Mouse (Mus musculus) hindbrain, embryonic 10.5 days (tissue): ENCODE results near the gene Lrrc32. TPM values are rescaled to one million over a fixed set of nuclear protein-coding genes. Genes with fewer than 3 reads are reported as not detected.

Experiments used
- DNase-seq: peaks from one replicate; pipeline ENCODE4 v3.0.0-alpha.2; 2017; ENCODE audit warnings: low spot score
- H3K27ac ChIP-seq: fragments of 300-500 bp; sonication (generic); 2 replicates; pipeline ENCODE4 v1.5.1; 2016; ENCODE audit warnings: mild to moderate bottlenecking, moderate library complexity
- H3K27me3 ChIP-seq: fragments of 300-500 bp; sonication (generic); 2 replicates; pipeline ENCODE4 v1.6.1; 2016; ENCODE audit warnings: mild to moderate bottlenecking; ENCODE audit not compliant: poor library complexity, insufficient read depth, severe bottlenecking
- H3K36me3 ChIP-seq: fragments of 300-500 bp; sonication (generic); 2 replicates; pipeline ENCODE4 v1.6.1; 2016; ENCODE audit warnings: mild to moderate bottlenecking, moderate library complexity
- H3K4me1 ChIP-seq: fragments of 300-500 bp; sonication (generic); replicated peaks from 2 replicates; pipeline ENCODE4 v1.6.1; 2016; ENCODE audit warnings: mild to moderate bottlenecking
- H3K4me3 ChIP-seq: fragments of 300-500 bp; sonication (generic); 2 replicates; pipeline ENCODE4 v1.5.1; 2016; ENCODE audit warnings: mild to moderate bottlenecking, moderate library complexity
- H3K9me3 ChIP-seq: fragments of 300-500 bp; sonication (generic); 2 replicates; pipeline ENCODE4 v1.6.1; 2016; ENCODE audit warnings: mild to moderate bottlenecking, moderate library complexity
- WGBS: fragments of 180-500 bp; shearing (Covaris S2); methylation state at CpG from one replicate; pipeline ENCODE4 v1.1.7; 2016; 5-methylcytosine and 5-hydroxymethylcytosine counted together
- polyA plus RNA-seq: library from polyadenylated mRNA; unstranded; fragments of >200 nt; fragmentation: Nextera tagmentation; extraction: Ambion mirVana; gene quantifications from 2 replicates; pipeline ENCODE4 v1.2.1, GENCODE M21; 2016

Gene Lrrc32
- polyA plus RNA-seq, 1 experiment from 2014 or later: 6.0 TPM

DNA sequence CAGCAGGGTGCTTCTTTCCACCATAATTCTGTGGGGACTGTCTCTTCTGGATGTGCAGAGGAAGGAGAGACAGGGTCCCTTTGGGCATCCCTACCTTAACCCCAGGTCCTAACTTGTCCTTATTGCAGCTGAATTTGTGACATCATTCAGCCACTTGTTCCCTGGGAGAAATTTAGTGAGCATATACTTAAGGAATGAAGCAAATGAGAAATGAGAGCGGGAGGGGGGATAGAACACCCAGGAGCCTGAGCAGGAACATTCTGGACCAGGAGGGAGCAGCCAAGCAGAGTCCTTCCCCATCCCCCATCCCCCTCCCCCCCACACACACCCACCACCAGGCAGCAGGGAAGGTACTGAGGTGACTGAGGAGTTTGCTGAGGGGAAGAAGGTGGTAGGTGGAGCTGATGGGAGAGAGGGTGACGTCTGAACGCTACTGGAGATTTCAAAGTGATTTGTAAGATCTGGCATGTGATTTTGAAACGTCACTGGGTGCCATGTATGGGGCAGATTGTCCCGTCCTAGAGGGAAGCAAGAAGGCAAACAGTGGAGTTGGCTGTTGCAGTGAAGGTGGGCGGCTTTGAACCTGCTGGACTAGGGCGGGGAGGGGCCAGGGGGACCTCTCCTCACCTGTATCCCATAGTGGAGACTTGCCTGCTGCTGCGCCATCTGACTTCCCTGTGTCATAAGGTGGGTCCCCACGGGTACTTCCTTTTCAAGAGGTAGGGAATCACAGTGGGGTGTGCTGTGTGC lies 2.5 kb downstream of the Lrrc32 start:
- Histone ChIP-seq H3K27me3 (peaks cover 45% of the 10 kb centered on the region), H3K36me3 (no peaks in the 10 kb centered on the region), H3K4me1 (peaks cover 66% of the 10 kb centered on the region), H3K9me3 (no peaks in the 10 kb centered on the region), H3K27ac (no peak overlapping the region), H3K4me3 (peak overlapping the region; percentile 6; the same call in 1 of the 2 replicates)
- DNase-seq: no peak
- 76% methylated on average over 9 of the region's 9 CpGs for WGBS

GRCm38 (mm10) chr7:98492331-98492730 lies 3.2 kb downstream of the Lrrc32 start:
- WGBS: 68% methylated on average over 5 of the region's 5 CpGs
- H3K27ac ChIP-seq: 0 out of 2 replicates have a peak overlapping the region, but pooled peaks have one; percentile 10
- H3K4me3 ChIP-seq: no peak overlapping the region
- no peaks in the 10 kb centered on the region for H3K9me3 ChIP-seq
- H3K36me3 ChIP-seq: no peaks in the 10 kb centered on the region
- H3K4me1 ChIP-seq: peaks cover 61% of the 10 kb centered on the region
- H3K27me3 ChIP-seq: peaks cover 45% of the 10 kb centered on the region
- DNase-seq: no peak

DNA sequence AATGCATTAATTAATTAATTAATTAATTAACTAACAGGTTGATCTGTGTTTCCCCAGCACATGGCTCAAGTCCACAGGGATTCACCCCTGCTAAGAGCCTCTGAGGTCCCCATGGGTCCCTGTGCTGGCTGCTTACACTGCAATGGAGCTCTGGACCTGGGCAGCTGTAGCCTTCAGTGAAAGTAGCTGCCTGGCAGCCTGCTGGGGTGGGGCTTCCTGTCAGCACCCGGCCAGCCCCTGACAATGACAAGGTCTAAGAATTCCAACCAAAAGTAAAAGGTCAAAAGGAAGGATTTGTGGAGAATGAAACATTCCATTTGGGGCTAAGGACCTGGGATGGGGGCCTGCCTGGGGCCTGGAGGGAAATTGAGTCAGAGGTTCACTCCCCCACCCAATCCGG lies 4.2 kb downstream of the Lrrc32 start:
- no peak overlapping the region for H3K27ac ChIP-seq
- no peak overlapping the region for H3K4me3 ChIP-seq
- H3K27me3 ChIP-seq: peaks cover 39% of the 10 kb centered on the region
- 73% methylated on average over 2 of the region's 2 CpGs for WGBS
- H3K9me3 ChIP-seq: no peaks in the 10 kb centered on the region
- H3K4me1 ChIP-seq: peaks cover 56% of the 10 kb centered on the region
- no peaks in the 10 kb centered on the region for H3K36me3 ChIP-seq
- DNase-seq: no peak

- Histone ChIP-seq H3K27me3 (peaks cover 32% of the 10 kb centered on the region), H3K4me3 (no peak overlapping the region), H3K4me1 (peaks cover 50% of the 10 kb centered on the region), H3K36me3 (no peaks in the 10 kb centered on the region), H3K27ac (no peak overlapping the region), H3K9me3 (no peaks in the 10 kb centered on the region)
- WGBS: 75% methylated on average over 18 of the region's 18 CpGs
- DNase-seq: no peak
Measured at GRCm38 (mm10) chr7:98493901-98494480, 4.9 kb downstream of the Lrrc32 start.

DNA sequence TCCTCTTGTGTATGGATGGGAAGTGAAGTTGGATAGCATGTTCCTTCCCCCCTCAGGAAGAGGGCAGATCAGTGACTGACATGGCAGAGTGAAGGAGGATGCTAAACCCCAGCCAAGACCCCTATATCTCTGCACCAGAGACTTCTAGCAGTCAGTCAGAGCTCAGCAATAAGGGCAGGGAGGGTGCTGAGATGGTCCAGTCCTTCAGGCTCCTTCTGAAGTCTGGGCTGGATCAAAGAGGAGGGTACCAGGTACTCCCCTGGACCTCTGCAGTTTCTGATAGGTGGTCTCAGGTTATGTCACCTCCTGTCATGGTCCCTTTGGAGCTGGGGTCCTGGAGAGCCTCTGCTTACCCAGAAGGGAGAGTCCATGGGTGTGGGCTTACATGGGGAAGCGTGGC lies 6.5 kb downstream of the Lrrc32 start:
- H3K9me3 ChIP-seq: no peaks in the 10 kb centered on the region
- peaks cover 20% of the 10 kb centered on the region for H3K27me3 ChIP-seq
- no peaks in the 10 kb centered on the region for H3K36me3 ChIP-seq
- no peak for DNase-seq
- H3K4me3 ChIP-seq: no peak overlapping the region
- 63% methylated on average over 1 of the region's 1 CpGs for WGBS
- H3K27ac ChIP-seq: no peak overlapping the region
- peaks cover 48% of the 10 kb centered on the region for H3K4me1 ChIP-seq

GRCm38 (mm10) chr7:98497451-98497850 lies 8.4 kb downstream of the Lrrc32 start:
- Histone ChIP-seq H3K4me3 (no peak overlapping the region), H3K27me3 (peaks cover 3% of the 10 kb centered on the region; the same call in 1 of the 2 replicates), H3K4me1 (peaks cover 58% of the 10 kb centered on the region), H3K36me3 (no peaks in the 10 kb centered on the region), H3K27ac (no peak overlapping the region), H3K9me3 (no peaks in the 10 kb centered on the region)
- 58% methylated on average over 5 of the region's 5 CpGs for WGBS
- DNase-seq: no peak

- 94% methylated on average over 12 of the region's 12 CpGs for WGBS
- Histone ChIP-seq H3K9me3 (no peaks in the 10 kb centered on the region), H3K27me3 (no peaks in the 10 kb centered on the region), H3K4me1 (peaks cover 62% of the 10 kb centered on the region), H3K27ac (no peak overlapping the region), H3K4me3 (no peak overlapping the region), H3K36me3 (no peaks in the 10 kb centered on the region)
- DNase-seq: no peak
Measured at GRCm38 (mm10) chr7:98498101-98498500, 9.0 kb downstream of the Lrrc32 start.

- no peaks in the 10 kb centered on the region for H3K9me3 ChIP-seq
- H3K27me3 ChIP-seq: no peaks in the 10 kb centered on the region
- H3K36me3 ChIP-seq: no peaks in the 10 kb centered on the region
- H3K27ac ChIP-seq: peak overlapping the region; percentile 35; the same call in 1 of the 2 replicates
- DNase-seq: no peak
- 82% methylated on average over 20 of the region's 20 CpGs for WGBS
- H3K4me3 ChIP-seq: no peak overlapping the region
- H3K4me1 ChIP-seq: peaks cover 63% of the 10 kb centered on the region
Measured at GRCm38 (mm10) chr7:98498656-98499560, 9.8 kb downstream of the Lrrc32 start.

GRCm38 (mm10) chr7:98499561-98500292 lies 10.6 kb downstream of the Lrrc32 start:
- Histone ChIP-seq H3K4me3 (no peak overlapping the region), H3K4me1 (peaks cover 63% of the 10 kb centered on the region), H3K27ac (peak overlapping the region; percentile 35), H3K27me3 (no peaks in the 10 kb centered on the region), H3K9me3 (no peaks in the 10 kb centered on the region), H3K36me3 (no peaks in the 10 kb centered on the region)
- DNase-seq: no peak
- WGBS: 75% methylated on average over 25 of the region's 25 CpGs

GRCm38 (mm10) chr7:98500470-98500869 lies 11.4 kb downstream of the Lrrc32 start:
- H3K36me3 ChIP-seq: no peaks in the 10 kb centered on the region
- DNase-seq: no peak
- peaks cover 64% of the 10 kb centered on the region for H3K4me1 ChIP-seq
- no peaks in the 10 kb centered on the region for H3K9me3 ChIP-seq
- no peak overlapping the region for H3K27ac ChIP-seq
- no peak overlapping the region for H3K4me3 ChIP-seq
- WGBS: 90% methylated on average over 3 of the region's 3 CpGs
- H3K27me3 ChIP-seq: no peaks in the 10 kb centered on the region

- H3K27ac ChIP-seq: no peak overlapping the region
Measured at GRCm38 (mm10) chr7:98501078-98501477, 12.0 kb downstream of the Lrrc32 start.

GRCm38 (mm10) chr7:98502921-98503320 lies 13.8 kb downstream of the Lrrc32 start:
- WGBS: 22% methylated on average over 5 of the region's 5 CpGs
- DNase-seq: no peak
- H3K27ac ChIP-seq: peak overlapping the region; percentile 51; the same call in 1 of the 2 replicates
- no peak overlapping the region for H3K4me3 ChIP-seq
- H3K4me1 ChIP-seq: peaks cover 59% of the 10 kb centered on the region
- no peaks in the 10 kb centered on the region for H3K9me3 ChIP-seq
- no peaks in the 10 kb centered on the region for H3K36me3 ChIP-seq
- H3K27me3 ChIP-seq: no peaks in the 10 kb centered on the region

More at GRCm38 (mm10) chr7:98501078-98501477, 12.0 kb downstream of the Lrrc32 start:
- Histone ChIP-seq H3K4me3 (no peak overlapping the region), H3K36me3 (no peaks in the 10 kb centered on the region), H3K27me3 (no peaks in the 10 kb centered on the region), H3K9me3 (no peaks in the 10 kb centered on the region), H3K4me1 (peaks cover 66% of the 10 kb centered on the region)
- WGBS: 89% methylated on average over 7 of the region's 7 CpGs
- no peak for DNase-seq
